Mouse (Mus musculus): ENCODE results near the gene Nr2c2ap.

Nr2c2ap gene

GRCm38 (mm10) chr8:70118726-70119700, 12.1 kb upstream of the Nr2c2ap start:
- DNase-seq (ENCODE audit: low spot score in 2 of 2): peak; percentile 63 to 78

GRCm38 (mm10) chr8:70120667-70121066, 10.5 kb upstream of the Nr2c2ap start, which contains the start of gene Ncan:
Ncan (minus strand) TSS chr8:70120873.
- peak; percentile 85 to 92 for DNase-seq (ENCODE audit: low spot score in 2 of 2)

- no peak for DNase-seq (ENCODE audit: low spot score in 2 of 2)
These were observed 8.3 kb upstream of the Nr2c2ap start for GRCm38 (mm10) chr8:70122863-70123262.

- no peak for DNase-seq (ENCODE audit: low spot score in 2 of 2)
These were observed 6.1 kb upstream of the Nr2c2ap start for GRCm38 (mm10) chr8:70124992-70125391.

- DNase-seq (ENCODE audit: low spot score in 2 of 2): peak in 1 of 2 experiments; percentile 59
These were observed 2.7 kb upstream of the Nr2c2ap start for GRCm38 (mm10) chr8:70128435-70128834.

GRCm38 (mm10) chr8:70129309-70129952, 1.7 kb upstream of the Nr2c2ap start:
- DNase-seq (ENCODE audit: low spot score in 2 of 2): peak; percentile 63 to 80

GRCm38 (mm10) chr8:70130066-70130465, 1.1 kb upstream of the Nr2c2ap start:
- DNase-seq (ENCODE audit: low spot score in 2 of 2): no peak

- no peak for DNase-seq (ENCODE audit: low spot score in 2 of 2)
These were observed 3.0 kb downstream of the Nr2c2ap start for GRCm38 (mm10) chr8:70134086-70134485.

- no peak for DNase-seq (ENCODE audit: low spot score in 2 of 2)
These were observed 3.8 kb downstream of the Nr2c2ap start for GRCm38 (mm10) chr8:70134931-70135330.

- DNase-seq (ENCODE audit: low spot score in 2 of 2): no peak
These were observed 5.5 kb downstream of the Nr2c2ap start for GRCm38 (mm10) chr8:70136591-70136990.

GRCm38 (mm10) chr8:70137890-70138289, 6.8 kb downstream of the Nr2c2ap start:
- no peak for DNase-seq (ENCODE audit: low spot score in 2 of 2)

GRCm38 (mm10) chr8:70139026-70139857, 8.1 kb downstream of the Nr2c2ap start, which contains the start of the genes Rfxank, Borcs8 and Mef2b:
Rfxank (minus strand) TSS chr8:70139154.
Borcs8 (plus strand) TSS chr8:70139499.
Mef2b (plus strand) TSS chr8:70139711.
- DNase-seq (ENCODE audit: low spot score in 2 of 2): peak; percentile 97 to 98

- no peak for DNase-seq (ENCODE audit: low spot score in 2 of 2)
These were observed 8.8 kb downstream of the Nr2c2ap start for GRCm38 (mm10) chr8:70139981-70140380.

- no peak for DNase-seq (ENCODE audit: low spot score in 2 of 2)
These were observed 16.8 kb downstream of the Nr2c2ap start for GRCm38 (mm10) chr8:70147678-70148607.

- no peak for DNase-seq (ENCODE audit: low spot score in 2 of 2)
These were observed 19.0 kb downstream of the Nr2c2ap start for GRCm38 (mm10) chr8:70150158-70150557.

GRCm38 (mm10) chr8:70152537-70153257, 21.6 kb downstream of the Nr2c2ap start:
- peak in 1 of 2 experiments; percentile 66 for DNase-seq (ENCODE audit: low spot score in 2 of 2)

GRCm38 (mm10) chr8:70157240-70157800, 26.2 kb downstream of the Nr2c2ap start:
- no peak for DNase-seq (ENCODE audit: low spot score in 2 of 2)

- peak; percentile 47 to 59 for DNase-seq (ENCODE audit: low spot score in 2 of 2)
These were observed 27.1 kb downstream of the Nr2c2ap start for GRCm38 (mm10) chr8:70158069-70158853.

GRCm38 (mm10) chr8:70159211-70159610, 28.1 kb downstream of the Nr2c2ap start:
- no peak for DNase-seq (ENCODE audit: low spot score in 2 of 2)

Data from frontal cortex, postnatal 14 days (tissue).